11 mouse cellular contexts compared by ENCODE assay signal in genomic region chr1:91144813-91145212, GRCm38 (mm10). TPM values are rescaled to one million over a fixed set of nuclear protein-coding genes. Genes with fewer than 3 reads are reported as not detected.
DNase-seq lines count a peak whose midpoint lies in the region; ATAC-seq and TF ChIP-seq lines count a peak whose summit lies in the region.
"Had no signal": no experiment of that assay in that cellular context is flagged by ENCODE, and none has a peak within 500 bp of the region (broad histone marks: within the 10 kb centered on the region; RNA-seq: fewer than 3 reads in every experiment).

TSS of gene Rbm44 (plus strand) at chr1:91145089.

- no peaks in the 10 kb centered on the region for H3K4me1 ChIP-seq in lung, embryonic 15.5 days
- H3K4me1 ChIP-seq in embryonic facial prominence, embryonic 14.5 days (ENCODE audit: control insufficient read depth, insufficient read depth, low read length): no peaks in the 10 kb centered on the region
- no peaks in the 10 kb centered on the region for H3K4me1 ChIP-seq in forebrain, postnatal 0 days (ENCODE audit: insufficient read depth)
- H3K4me1 ChIP-seq: midbrain, embryonic 10.5 days had no signal

- no peak for TF ChIP-seq CTCF in forebrain, postnatal 0 days (IDR thresholded peaks at IDR 0.05; ENCODE audit: low read depth)

- H3K36me3 ChIP-seq in lung, embryonic 15.5 days: no peaks in the 10 kb centered on the region
- H3K36me3 ChIP-seq in embryonic facial prominence, embryonic 14.5 days (ENCODE audit: control insufficient read depth, insufficient read depth, low read length): no peaks in the 10 kb centered on the region
- H3K36me3 ChIP-seq in forebrain, postnatal 0 days (ENCODE audit: insufficient read depth): no peaks in the 10 kb centered on the region
- H3K36me3 ChIP-seq: midbrain, embryonic 10.5 days had no signal

- no peaks in the 10 kb centered on the region for H3K9me3 ChIP-seq in lung, embryonic 15.5 days
- no peaks in the 10 kb centered on the region for H3K9me3 ChIP-seq in embryonic facial prominence, embryonic 14.5 days (ENCODE audit: control insufficient read depth, low read length)
- no peaks in the 10 kb centered on the region for H3K9me3 ChIP-seq in forebrain, postnatal 0 days (ENCODE audit: low read length)
- H3K9me3 ChIP-seq: midbrain, embryonic 10.5 days had no signal

- 0 out of 2 replicates have a peak within 1 kb of the TSS, but pooled peaks have one; percentile 12 for H3K4me3 ChIP-seq in lung, embryonic 15.5 days
- H3K4me3 ChIP-seq in embryonic facial prominence, embryonic 14.5 days (ENCODE audit: low read depth, low read length): no peak within 1 kb of the TSS
- no peak within 1 kb of the TSS for H3K4me3 ChIP-seq in forebrain, postnatal 0 days (ENCODE audit: low read depth, low read length)
- H3K4me3 ChIP-seq: midbrain, embryonic 10.5 days had no signal

- no peak within 1 kb of the TSS for H3K4me2 ChIP-seq in lung, embryonic 15.5 days
- no peak within 1 kb of the TSS for H3K4me2 ChIP-seq in embryonic facial prominence, embryonic 14.5 days (ENCODE audit: low read depth, low read length)
- no peak within 1 kb of the TSS for H3K4me2 ChIP-seq in forebrain, postnatal 0 days (ENCODE audit: low read depth)

- H3K27ac ChIP-seq in lung, embryonic 15.5 days: no peak within 1 kb of the TSS
- H3K27ac ChIP-seq in embryonic facial prominence, embryonic 14.5 days (replicated peaks; ENCODE audit: low read depth, low read length): no peak within 1 kb of the TSS
- H3K27ac ChIP-seq in forebrain, postnatal 0 days (ENCODE audit: low read depth, low read length): no peak within 1 kb of the TSS
- H3K27ac ChIP-seq: midbrain, embryonic 10.5 days had no signal

- intact Hi-C loops in gastrocnemius, postnatal 14 days (cut with DNase I; ENCODE audit: low total_unique reads): no loop called here

- DNase-seq in lung, adult 18-20 months: no peak
- peak; percentile 10 for DNase-seq in T-cell, adult 2 months (ENCODE audit: low spot score)
- DNase-seq in embryonic facial prominence, embryonic 14.5 days (ENCODE audit: low spot score): peak; percentile 16
- no peak for DNase-seq in forebrain, postnatal 0 days
- DNase-seq in gastrocnemius, postnatal 14 days: no peak
- DNase-seq in spleen, adult 18-20 months: no peak
- DNase-seq: cerebellum, adult 8-10 months had no signal

- no peaks in the 10 kb centered on the region for H3K27me3 ChIP-seq in lung, embryonic 15.5 days
- H3K27me3 ChIP-seq in embryonic facial prominence, embryonic 14.5 days (replicated peaks; ENCODE audit: control insufficient read depth, insufficient read depth, low read length): no peaks in the 10 kb centered on the region
- H3K27me3 ChIP-seq in forebrain, postnatal 0 days (ENCODE audit: insufficient read depth, low read length): no peaks in the 10 kb centered on the region

- 69% methylated on average over 20 of the region's 20 CpGs for WGBS in lung, embryonic 15.5 days
- 71% methylated on average over 20 of the region's 20 CpGs for WGBS in embryonic facial prominence, embryonic 14.5 days
- WGBS in forebrain, postnatal 0 days: 75% methylated on average over 20 of the region's 20 CpGs

- H3K9ac ChIP-seq in lung, embryonic 15.5 days: no peak within 1 kb of the TSS
- H3K9ac ChIP-seq in embryonic facial prominence, embryonic 14.5 days (ENCODE audit: low read depth, low read length): no peak within 1 kb of the TSS
- no peak within 1 kb of the TSS for H3K9ac ChIP-seq in forebrain, postnatal 0 days

- peak; percentile 52 for ATAC-seq in lung, embryonic 15.5 days (ENCODE audit: borderline replicate concordance, extremely low read depth, low FRiP score, low TSS enrichment)
- no peak for ATAC-seq in embryonic facial prominence, embryonic 14.5 days (ENCODE audit: low read depth)
- ATAC-seq in megakaryocyte progenitor cell, adult 5-6 weeks (replicated peaks; ENCODE audit: poor library complexity): peak; percentile 82
- ATAC-seq in forebrain, postnatal 0 days: no peak; the same call in 1 of the 2 replicates

RNA-seq across cellular contexts. Expression of gene Rbm44, which starts in this region (rescaled TPM):
- polyA plus RNA-seq in lung, embryonic 15.5 days (2015; fragmentation: Nextera tagmentation; extraction: Ambion mirVana): 1.0 and 1.7 TPM in 2 replicates
- 0.85 and 1.1 TPM in 2 replicates for polyA plus RNA-seq in embryonic facial prominence, embryonic 14.5 days (2014; fragmentation: Nextera tagmentation; extraction: Ambion mirVana)
- total RNA-seq in megakaryocyte progenitor cell, adult 5-6 weeks (2015): 3.9 and 5.3 TPM in 2 replicates
- 6.4 and 6.5 TPM in 2 replicates for total RNA-seq in megakaryocyte progenitor cell, adult 5-6 weeks (2017)
- 0.29 TPM in 1 of 2 replicates, not detected in the other for total RNA-seq in forebrain, postnatal 0 days (2014; rRNA removed)
- 0.11 and 0.19 TPM in 2 replicates for polyA plus RNA-seq in forebrain, postnatal 0 days (2015; fragmentation: Nextera tagmentation; extraction: Ambion mirVana)
- not detected for total RNA-seq in gastrocnemius, postnatal 14 days (2021)
- total RNA-seq: layer of hippocampus, postnatal 25 days had no signal

Comparison
In these comparisons a context has a peak if more than half of its experiments do, and no peak if none do; other contexts are left out.
1. ATAC-seq: peak in lung, embryonic 15.5 days (single experiment) and megakaryocyte progenitor cell, adult 5-6 weeks (single experiment); none in embryonic facial prominence, embryonic 14.5 days (single experiment) and forebrain, postnatal 0 days (single experiment).
2. DNase-seq: peak in T-cell, adult 2 months (single experiment) and embryonic facial prominence, embryonic 14.5 days (single experiment); none in lung, adult 18-20 months (0 of 2), forebrain, postnatal 0 days (single experiment), gastrocnemius, postnatal 14 days (single experiment) and spleen, adult 18-20 months (0 of 2).